Mouse (Mus musculus) kidney, adult 18-20 months (tissue): ENCODE measurements around the gene Xrn2.
A peak's percentile ranks its signal among the peaks of the same experiment; 100 is the strongest.
"Not testable (repeated sequence)": the region's sequence is repeated elsewhere in the genome, so short reads cannot be mapped to it uniquely, and the experiment has no call there.

Experiments used
- DNase-seq: peaks from one replicate; pipeline ENCODE4 v3.0.0; 2021

Xrn2 gene

GRCm38 (mm10) chr2:147012623-147013184 lies at the start of gene Xrn2:
Gene Xrn2, plus strand, starts transcription at chr2:147012996.
- DNase-seq = peak; percentile 97

- DNase-seq = no peak
Measured at GRCm38 (mm10) chr2:146975024-146975423, 37.8 kb upstream of the Xrn2 start.

- DNase-seq = no peak
Measured at GRCm38 (mm10) chr2:146975453-146976028, 37.3 kb upstream of the Xrn2 start.

- DNase-seq = no peak
Measured at GRCm38 (mm10) chr2:146982786-146983185, 30.0 kb upstream of the Xrn2 start.

- DNase-seq = no peak
Measured at GRCm38 (mm10) chr2:146984831-146985230, 28.0 kb upstream of the Xrn2 start.

GRCm38 (mm10) chr2:146985807-146986206 lies 27.0 kb upstream of the Xrn2 start:
- no peak for DNase-seq

GRCm38 (mm10) chr2:146986429-146986828 lies 26.4 kb upstream of the Xrn2 start:
- no peak for DNase-seq

- DNase-seq = no peak
Measured at GRCm38 (mm10) chr2:147007265-147007664, 5.5 kb upstream of the Xrn2 start.

GRCm38 (mm10) chr2:147009084-147009483 lies 3.7 kb upstream of the Xrn2 start:
- DNase-seq = no peak

GRCm38 (mm10) chr2:147010141-147010540 lies 2.7 kb upstream of the Xrn2 start:
- DNase-seq = no peak

- no peak for DNase-seq
Measured at GRCm38 (mm10) chr2:147010952-147011351, 1.8 kb upstream of the Xrn2 start.

GRCm38 (mm10) chr2:147011474-147012140 lies 1.2 kb upstream of the Xrn2 start:
- no peak for DNase-seq

GRCm38 (mm10) chr2:147012141-147012622 lies 614 bp upstream of the Xrn2 start:
- DNase-seq = no peak

GRCm38 (mm10) chr2:147013194-147013969 lies 586 bp downstream of the Xrn2 start:
- DNase-seq = peak; percentile 76

GRCm38 (mm10) chr2:147014101-147014886 lies 1.5 kb downstream of the Xrn2 start:
- DNase-seq = no peak

GRCm38 (mm10) chr2:147022041-147022440 lies 9.2 kb downstream of the Xrn2 start:
- not testable (repeated sequence) for DNase-seq

- no peak for DNase-seq
Measured at GRCm38 (mm10) chr2:147023067-147023466, 10.3 kb downstream of the Xrn2 start.

GRCm38 (mm10) chr2:147023560-147023959 lies 10.8 kb downstream of the Xrn2 start:
- no peak for DNase-seq

GRCm38 (mm10) chr2:147033065-147033464 lies 20.3 kb downstream of the Xrn2 start:
- no peak for DNase-seq

GRCm38 (mm10) chr2:147035864-147036263 lies 23.1 kb downstream of the Xrn2 start:
- DNase-seq = no peak

- peak; percentile 51 for DNase-seq
Measured at GRCm38 (mm10) chr2:147047051-147047450, 34.3 kb downstream of the Xrn2 start.

GRCm38 (mm10) chr2:147053229-147053892 lies 40.6 kb downstream of the Xrn2 start:
- no peak for DNase-seq
